Mouse (Mus musculus): ENCODE data around the gene Ugt2a3. TPM values are rescaled to one million over a fixed set of nuclear protein-coding genes. Genes with fewer than 3 reads are reported as not detected.
A peak's percentile ranks its signal among the peaks of the same experiment; 100 is the strongest.
"Not testable (repeated sequence)": the region's sequence is repeated elsewhere in the genome, so short reads cannot be mapped to it uniquely, and the experiment has no call there.

Ugt2a3 gene
- polyA plus RNA-seq (2014; fragmentation: Nextera tagmentation; extraction: Ambion mirVana), result not detected in 2 replicates

DNA sequence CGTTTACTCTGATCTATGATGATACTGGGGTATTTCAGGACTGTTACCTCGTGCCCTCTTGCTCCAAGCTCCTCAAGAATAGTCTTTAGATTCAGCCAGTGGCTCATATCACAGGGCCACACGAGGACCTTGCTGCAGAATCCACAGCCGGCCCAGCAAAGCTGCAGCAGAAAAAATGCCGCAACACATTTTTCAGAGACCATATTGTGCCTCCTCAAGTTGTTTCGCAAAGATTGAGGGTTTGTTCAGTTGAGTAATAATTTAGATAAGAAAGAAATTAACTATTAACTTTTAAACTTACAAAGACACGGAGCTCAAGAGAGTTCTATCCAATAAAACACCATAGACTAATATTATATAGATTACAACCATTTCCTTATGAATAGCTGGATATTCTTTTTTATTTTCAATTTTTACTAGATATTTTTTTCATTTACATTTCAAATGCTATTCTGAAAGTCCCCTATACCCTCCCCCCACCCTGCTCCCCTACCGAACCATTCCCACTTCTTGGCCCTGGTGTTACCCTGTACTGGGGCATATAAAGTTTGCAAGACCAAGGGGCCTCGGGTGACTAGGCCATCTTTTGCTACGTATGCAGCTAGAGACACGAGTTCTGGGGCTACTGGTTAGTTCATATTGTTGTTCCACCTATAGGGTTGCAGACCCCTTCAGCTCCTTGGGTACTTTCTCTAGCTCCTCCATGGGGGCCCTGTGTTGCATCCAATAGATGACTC lies at the start of gene Ugt2a3:
TSS of gene Ugt2a3 (minus strand) at position 235 of the 737 bp plus-strand sequence.
- no peak within 1 kb of the TSS for H3K4me3 ChIP-seq (ENCODE audit: low read depth, low read length)
- ATAC-seq (replicated peaks; ENCODE audit: low FRiP score) (no peak), DNase-seq (ENCODE audit: low spot score) (no peak)
- H3K4me2 ChIP-seq, result no peak within 1 kb of the TSS
- H3K27ac ChIP-seq (ENCODE audit: low read depth, low read length), result no peak within 1 kb of the TSS
- H3K9me3 ChIP-seq (ENCODE audit: control insufficient read depth, low read length), result no peaks in the 10 kb centered on the region
- H3K27me3 ChIP-seq (replicated peaks; ENCODE audit: control insufficient read depth, insufficient read depth, low read length), result no peaks in the 10 kb centered on the region
- no peaks in the 10 kb centered on the region for H3K36me3 ChIP-seq (ENCODE audit: control insufficient read depth, insufficient read depth, low read length)
- WGBS, result 75% methylated on average over 11 of the region's 11 CpGs
- H3K9ac ChIP-seq (ENCODE audit: low read depth, low read length), result no peak within 1 kb of the TSS
- no peaks in the 10 kb centered on the region for H3K4me1 ChIP-seq (replicated peaks; ENCODE audit: control insufficient read depth, insufficient read depth, low read length)

- DNase-seq (ENCODE audit: low spot score) (no peak), ATAC-seq (replicated peaks; ENCODE audit: low FRiP score) (peak; percentile 64; the same call in 1 of the 2 replicates)
- Histone ChIP-seq H3K27ac (ENCODE audit: low read depth, low read length) (no peak overlapping the region), H3K36me3 (ENCODE audit: control insufficient read depth, insufficient read depth, low read length) (no peaks in the 10 kb centered on the region), H3K9ac (ENCODE audit: low read depth, low read length) (no peak overlapping the region), H3K4me1 (replicated peaks; ENCODE audit: control insufficient read depth, insufficient read depth, low read length) (no peaks in the 10 kb centered on the region), H3K27me3 (replicated peaks; ENCODE audit: control insufficient read depth, insufficient read depth, low read length) (no peaks in the 10 kb centered on the region), H3K4me3 (ENCODE audit: low read depth, low read length) (no peak overlapping the region), H3K9me3 (ENCODE audit: control insufficient read depth, low read length) (no peaks in the 10 kb centered on the region), H3K4me2 (no peak overlapping the region)
- 55% methylated on average over 2 of the region's 2 CpGs for WGBS
Measured at GRCm38 (mm10) chr5:87380234-87380633, 43.2 kb upstream of the Ugt2a3 start.

- no peak overlapping the region for H3K4me3 ChIP-seq (ENCODE audit: low read depth, low read length)
- H3K27me3 ChIP-seq (replicated peaks; ENCODE audit: control insufficient read depth, insufficient read depth, low read length), result no peaks in the 10 kb centered on the region
- no peak overlapping the region for H3K9ac ChIP-seq (ENCODE audit: low read depth, low read length)
- H3K4me2 ChIP-seq, result no peak overlapping the region
- ATAC-seq (replicated peaks; ENCODE audit: low FRiP score) (peak; percentile 41; the same call in 1 of the 2 replicates), DNase-seq (ENCODE audit: low spot score) (no peak)
- no peaks in the 10 kb centered on the region for H3K9me3 ChIP-seq (ENCODE audit: control insufficient read depth, low read length)
- no peaks in the 10 kb centered on the region for H3K4me1 ChIP-seq (replicated peaks; ENCODE audit: control insufficient read depth, insufficient read depth, low read length)
- H3K27ac ChIP-seq (ENCODE audit: low read depth, low read length), result no peak overlapping the region
- no peaks in the 10 kb centered on the region for H3K36me3 ChIP-seq (ENCODE audit: control insufficient read depth, insufficient read depth, low read length)
Measured at GRCm38 (mm10) chr5:87379825-87380224, 42.8 kb upstream of the Ugt2a3 start.

- ATAC-seq (replicated peaks; ENCODE audit: low FRiP score) (no peak), DNase-seq (ENCODE audit: low spot score) (no peak)
- Histone ChIP-seq H3K27ac (ENCODE audit: low read depth, low read length) (no peak overlapping the region), H3K4me1 (replicated peaks; ENCODE audit: control insufficient read depth, insufficient read depth, low read length) (no peaks in the 10 kb centered on the region), H3K4me2 (no peak overlapping the region), H3K4me3 (ENCODE audit: low read depth, low read length) (no peak overlapping the region), H3K9ac (ENCODE audit: low read depth, low read length) (no peak overlapping the region), H3K27me3 (replicated peaks; ENCODE audit: control insufficient read depth, insufficient read depth, low read length) (no peaks in the 10 kb centered on the region), H3K9me3 (ENCODE audit: control insufficient read depth, low read length) (no peaks in the 10 kb centered on the region), H3K36me3 (ENCODE audit: control insufficient read depth, insufficient read depth, low read length) (no peaks in the 10 kb centered on the region)
- whole genome bisulfite sequencing, result 79% methylated on average over 3 of the region's 3 CpGs
Measured at GRCm38 (mm10) chr5:87375874-87376383, 38.9 kb upstream of the Ugt2a3 start.

DNA sequence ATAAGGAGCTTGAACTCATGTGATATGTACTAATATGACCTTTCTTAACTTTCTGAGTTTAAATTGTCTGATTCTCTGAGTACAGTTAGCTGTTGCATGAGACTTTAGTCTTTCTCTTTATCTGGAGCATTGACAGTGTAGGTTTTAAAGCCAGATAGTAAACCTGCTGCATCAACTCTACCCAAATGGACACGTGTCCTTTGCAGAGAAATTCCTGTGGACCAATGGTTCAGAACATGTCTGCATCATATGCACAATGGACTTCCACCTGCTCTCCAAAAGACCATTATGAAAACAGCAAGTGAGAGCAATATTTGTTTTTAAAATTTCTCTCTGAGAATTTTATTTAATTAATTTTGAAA lies 36.5 kb upstream of the Ugt2a3 start:
- Histone ChIP-seq H3K4me1 (replicated peaks; ENCODE audit: control insufficient read depth, insufficient read depth, low read length) (no peaks in the 10 kb centered on the region), H3K9ac (ENCODE audit: low read depth, low read length) (no peak overlapping the region), H3K4me3 (ENCODE audit: low read depth, low read length) (no peak overlapping the region), H3K27me3 (replicated peaks; ENCODE audit: control insufficient read depth, insufficient read depth, low read length) (no peaks in the 10 kb centered on the region), H3K36me3 (ENCODE audit: control insufficient read depth, insufficient read depth, low read length) (no peaks in the 10 kb centered on the region), H3K27ac (ENCODE audit: low read depth, low read length) (peak overlapping the region; percentile 19; the same call in 1 of the 2 replicates), H3K4me2 (no peak overlapping the region), H3K9me3 (ENCODE audit: control insufficient read depth, low read length) (no peaks in the 10 kb centered on the region)
- ATAC-seq (replicated peaks; ENCODE audit: low FRiP score) (no peak), DNase-seq (ENCODE audit: low spot score) (no peak)
- 72% methylated on average over 1 of the region's 1 CpGs for WGBS

DNA sequence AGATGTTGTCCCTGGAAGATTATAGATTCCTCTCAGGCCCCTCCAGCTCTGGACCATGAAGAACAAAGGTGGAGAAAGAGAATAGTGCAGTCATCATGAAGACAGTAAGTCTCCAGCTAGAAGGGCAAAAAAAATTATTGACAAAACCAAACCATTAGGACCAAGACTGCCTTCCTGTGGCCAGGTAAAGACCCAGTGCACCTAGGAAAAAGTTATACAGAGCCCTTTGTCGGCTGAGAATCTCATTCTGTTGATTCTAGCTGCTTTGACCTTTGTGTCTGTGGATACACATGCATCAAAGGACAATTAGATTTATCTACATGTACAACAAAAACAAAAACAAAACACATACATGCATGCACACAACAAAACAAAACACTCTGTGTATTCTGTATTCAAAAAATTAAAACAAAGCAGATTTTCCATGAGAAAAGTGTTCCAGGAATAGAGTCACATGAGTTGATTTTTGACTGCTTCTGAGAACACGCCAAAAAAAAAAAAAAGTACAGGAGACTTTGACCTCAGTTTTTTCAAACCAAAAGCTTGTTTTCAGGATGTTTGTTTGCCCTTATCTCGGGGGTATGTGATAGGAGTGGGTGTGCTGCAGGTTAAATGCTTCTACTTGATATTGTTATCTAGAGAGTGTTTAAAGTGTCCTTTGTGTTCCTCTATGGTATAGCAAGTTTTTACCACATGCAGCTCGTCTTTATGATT lies 36.0 kb upstream of the Ugt2a3 start:
- 48% methylated on average over 4 of the region's 4 CpGs for WGBS
- H3K9me3 ChIP-seq (ENCODE audit: control insufficient read depth, low read length), result not testable (repeated sequence)

DNA sequence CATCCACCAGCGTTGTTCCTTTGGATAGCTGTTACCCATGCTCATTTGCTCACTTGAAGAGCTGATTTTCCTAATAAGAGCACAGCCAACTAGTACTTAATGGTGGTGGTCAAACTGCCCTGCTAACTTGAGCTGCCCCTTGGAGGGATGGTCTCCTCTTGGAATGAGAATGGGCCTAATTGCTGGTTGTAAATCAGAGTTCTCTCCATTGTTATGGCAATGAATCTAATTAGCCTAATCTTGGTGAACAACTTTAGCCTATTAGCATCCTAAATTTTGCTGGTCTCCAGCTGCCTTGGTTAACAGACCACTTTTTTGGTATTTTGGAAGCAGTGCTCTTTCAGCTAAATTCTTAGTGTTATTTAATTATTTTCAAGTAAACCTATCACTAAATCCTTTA lies 13.4 kb upstream of the Ugt2a3 start:
- ATAC-seq (replicated peaks; ENCODE audit: low FRiP score) (no peak), DNase-seq (ENCODE audit: low spot score) (no peak)
- Histone ChIP-seq H3K4me1 (replicated peaks; ENCODE audit: control insufficient read depth, insufficient read depth, low read length) (no peaks in the 10 kb centered on the region), H3K9me3 (ENCODE audit: control insufficient read depth, low read length) (no peaks in the 10 kb centered on the region), H3K27ac (ENCODE audit: low read depth, low read length) (no peak overlapping the region), H3K9ac (ENCODE audit: low read depth, low read length) (no peak overlapping the region), H3K4me3 (ENCODE audit: low read depth, low read length) (no peak overlapping the region), H3K36me3 (ENCODE audit: control insufficient read depth, insufficient read depth, low read length) (no peaks in the 10 kb centered on the region), H3K4me2 (no peak overlapping the region), H3K27me3 (replicated peaks; ENCODE audit: control insufficient read depth, insufficient read depth, low read length) (no peaks in the 10 kb centered on the region)
- WGBS, result 41% methylated on average over 1 of the region's 1 CpGs

More for the DNA sequence above, 36.0 kb upstream of the Ugt2a3 start:
- not testable (repeated sequence) for H3K4me2 ChIP-seq; H3K4me3 ChIP-seq (ENCODE audit: low read depth, low read length); H3K36me3 ChIP-seq (ENCODE audit: control insufficient read depth, insufficient read depth, low read length); DNase-seq (ENCODE audit: low spot score); H3K27ac ChIP-seq (ENCODE audit: low read depth, low read length); H3K27me3 ChIP-seq (replicated peaks; ENCODE audit: control insufficient read depth, insufficient read depth, low read length); H3K9ac ChIP-seq (ENCODE audit: low read depth, low read length); ATAC-seq (replicated peaks; ENCODE audit: low FRiP score); H3K4me1 ChIP-seq (replicated peaks; ENCODE audit: control insufficient read depth, insufficient read depth, low read length)

- not testable (repeated sequence) for H3K27me3 ChIP-seq (replicated peaks; ENCODE audit: control insufficient read depth, insufficient read depth, low read length); H3K4me3 ChIP-seq (ENCODE audit: low read depth, low read length); H3K4me2 ChIP-seq; DNase-seq (ENCODE audit: low spot score); H3K4me1 ChIP-seq (replicated peaks; ENCODE audit: control insufficient read depth, insufficient read depth, low read length); H3K9ac ChIP-seq (ENCODE audit: low read depth, low read length); H3K9me3 ChIP-seq (ENCODE audit: control insufficient read depth, low read length); H3K27ac ChIP-seq (ENCODE audit: low read depth, low read length); ATAC-seq (replicated peaks; ENCODE audit: low FRiP score); H3K36me3 ChIP-seq (ENCODE audit: control insufficient read depth, insufficient read depth, low read length)
- WGBS, result 85% methylated on average over 1 of the region's 1 CpGs
Measured at GRCm38 (mm10) chr5:87349150-87349549, 12.2 kb upstream of the Ugt2a3 start.
